Mouse (Mus musculus) C2C12 (cell line): ENCODE data around the gene Notch4. TPM values are rescaled to one million over a fixed set of nuclear protein-coding genes. Genes with fewer than 3 reads are reported as not detected.

Source experiments
- H3K27me3 ChIP-seq: one replicate; pipeline ENCODE4 v1.6.1; 2011; ENCODE audit not compliant: control insufficient read depth, insufficient read depth, insufficient read length
- H3K36me3 ChIP-seq: one replicate; pipeline ENCODE4 v1.6.1; 2011; ENCODE audit not compliant: control insufficient read depth, insufficient read depth
- H3K4me3 ChIP-seq: one replicate; pipeline ENCODE4 v1.5.1; 2011; ENCODE audit warnings: mild to moderate bottlenecking, control low read depth; ENCODE audit not compliant: poor library complexity, insufficient read depth, severe bottlenecking
- H3K79me2 ChIP-seq: one replicate; pipeline ENCODE4 v1.6.1; 2011; ENCODE audit not compliant: control insufficient read depth, insufficient read depth
- H3K79me3 ChIP-seq: one replicate; pipeline ENCODE4 v1.6.1; 2011; ENCODE audit warnings: low read depth, control low read depth
- H3ac ChIP-seq: one replicate; pipeline ENCODE3; 2011; ENCODE audit warnings: low read depth; ENCODE audit not compliant: control insufficient read depth, insufficient read length
- CEBPB ChIP-seq: IDR thresholded peaks from one replicate; pipeline ENCODE4 v1.6.1; 2011; ENCODE audit warnings: low read depth, mild to moderate bottlenecking, control low read depth, moderate library complexity
- CTCF ChIP-seq: IDR thresholded peaks from one replicate; pipeline ENCODE4 v1.5.1; 2011; ENCODE audit not compliant: control insufficient read depth, insufficient read depth, insufficient read length
- FOSL1 ChIP-seq: IDR thresholded peaks from one replicate; pipeline ENCODE4 v1.8.0; 2011; ENCODE audit warnings: mild to moderate bottlenecking, low read length; ENCODE audit not compliant: poor library complexity, insufficient read depth, severe bottlenecking
- MAX ChIP-seq: IDR thresholded peaks from one replicate; pipeline ENCODE4 v1.6.1; 2011; ENCODE audit warnings: mild to moderate bottlenecking, control low read depth
- MYOD1 ChIP-seq: IDR thresholded peaks from one replicate; pipeline ENCODE4 v1.6.1; 2011; ENCODE audit warnings: low read depth; ENCODE audit not compliant: control insufficient read depth, insufficient read length
- MYOG ChIP-seq: IDR thresholded peaks from one replicate; pipeline ENCODE4 v1.6.1; 2011; ENCODE audit not compliant: control insufficient read depth, insufficient read length; ENCODE audit errors: extremely low read depth
- USF1 ChIP-seq: IDR thresholded peaks from one replicate; pipeline ENCODE4 v1.6.1; 2011; ENCODE audit warnings: low read depth, mild to moderate bottlenecking, control low read depth, moderate library complexity
- polyA plus RNA-seq: library from polyadenylated mRNA; unstranded; fragments of >200 nt; fragmentation: generic; extraction: Trizol; gene quantifications from one replicate; pipeline ENCODE4 v1.2.1, GENCODE M21; 2012; ENCODE audit warnings: missing spikeins

The Notch4 gene
- polyA plus RNA-seq, 1 experiment, result 0.51 TPM

DNA sequence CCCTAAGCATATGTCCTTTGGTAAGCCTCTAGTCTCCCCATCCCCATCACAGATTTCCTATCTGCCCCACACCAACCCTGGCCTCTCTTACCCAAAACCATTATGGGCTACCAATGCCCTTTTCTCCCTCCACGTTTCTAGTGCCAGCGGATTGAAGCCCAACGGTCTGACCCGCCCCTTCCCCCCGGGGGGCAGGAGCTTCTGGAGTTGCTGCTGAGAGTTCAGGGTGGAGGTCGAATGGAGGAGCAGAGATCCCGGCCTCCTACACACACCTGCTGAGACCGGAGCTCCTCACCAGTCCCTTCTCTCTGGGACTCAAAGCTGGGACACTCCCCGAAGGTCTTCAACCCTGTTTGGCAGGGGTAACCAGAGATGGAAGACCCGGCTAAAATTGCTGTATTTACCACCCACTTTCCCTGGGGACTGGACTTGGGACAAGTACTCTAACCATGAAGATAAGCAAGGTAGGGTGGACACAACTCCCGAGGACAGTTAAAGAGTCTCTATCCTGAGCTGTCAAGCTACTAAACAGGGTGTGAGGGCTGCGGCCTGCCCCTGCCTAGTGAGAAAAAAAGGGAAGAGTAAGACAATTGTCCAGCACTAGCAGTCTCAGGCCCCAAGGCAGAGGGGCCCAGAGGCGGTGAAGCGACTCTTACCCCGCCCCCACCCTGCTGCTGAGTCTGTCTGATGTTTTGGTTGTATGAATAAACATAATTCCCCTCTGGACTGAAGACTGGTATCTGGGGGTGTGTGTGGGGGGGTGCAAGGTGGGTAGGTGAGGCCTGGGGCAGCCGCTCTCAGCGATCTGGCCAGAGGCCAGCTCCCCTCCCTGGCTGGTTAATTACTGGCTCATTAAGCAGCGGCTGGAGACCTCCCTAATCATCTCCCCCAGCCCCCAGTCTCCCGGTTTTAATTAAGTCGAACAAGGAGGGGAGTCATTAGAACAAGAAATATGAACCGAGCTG, 27.2 kb downstream of the Notch4 start, which contains the start of gene Pbx2:
Gene Pbx2, plus strand, starts transcription at position 238 of the 965 bp plus-strand sequence.
- Histone ChIP-seq H3ac (peak within 1 kb of the TSS; percentile 83), H3K36me3 (peaks cover 14% of the 10 kb centered on the region), H3K4me3 (peak within 1 kb of the TSS; percentile 59), H3K27me3 (no peaks in the 10 kb centered on the region), H3K79me3 (peaks cover 2% of the 10 kb centered on the region), H3K79me2 (peaks cover 20% of the 10 kb centered on the region)
- TF ChIP-seq CTCF (no peak), USF1 (no peak), MAX (no peak), MYOG (no peak), MYOD1 (no peak), CEBPB (no peak), FOSL1 (no peak)

DNA sequence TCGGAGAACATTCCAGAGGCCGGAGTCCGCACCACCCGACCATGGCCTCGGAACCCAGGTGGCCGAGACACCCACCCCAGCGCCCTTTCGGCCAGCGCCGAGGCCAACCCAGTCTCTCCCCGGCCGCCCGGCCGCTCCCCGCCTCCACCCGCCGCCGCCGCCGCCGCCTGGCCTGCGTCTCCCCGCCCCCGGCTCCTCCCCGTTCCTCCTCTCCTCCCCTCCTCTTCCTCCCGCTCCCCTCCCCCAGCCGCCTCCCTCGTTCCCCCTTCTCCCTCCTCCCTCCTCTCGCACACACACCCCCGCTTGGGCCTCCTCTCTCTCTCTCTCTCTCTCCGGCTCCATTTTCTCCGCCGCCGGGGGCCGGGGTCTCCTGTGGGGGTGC, 27.9 kb downstream of the Notch4 start:
- H3K79me2 ChIP-seq, result peaks cover 20% of the 10 kb centered on the region
- no peaks in the 10 kb centered on the region for H3K27me3 ChIP-seq
- peak overlapping the region; percentile 83 for H3ac ChIP-seq
- peak overlapping the region; percentile 59 for H3K4me3 ChIP-seq
- peaks cover 2% of the 10 kb centered on the region for H3K79me3 ChIP-seq
- peaks cover 14% of the 10 kb centered on the region for H3K36me3 ChIP-seq
- TF ChIP-seq MYOD1 (no peak), CEBPB (no peak), MAX (no peak), FOSL1 (no peak), USF1 (no peak), CTCF (no peak), MYOG (no peak)

DNA sequence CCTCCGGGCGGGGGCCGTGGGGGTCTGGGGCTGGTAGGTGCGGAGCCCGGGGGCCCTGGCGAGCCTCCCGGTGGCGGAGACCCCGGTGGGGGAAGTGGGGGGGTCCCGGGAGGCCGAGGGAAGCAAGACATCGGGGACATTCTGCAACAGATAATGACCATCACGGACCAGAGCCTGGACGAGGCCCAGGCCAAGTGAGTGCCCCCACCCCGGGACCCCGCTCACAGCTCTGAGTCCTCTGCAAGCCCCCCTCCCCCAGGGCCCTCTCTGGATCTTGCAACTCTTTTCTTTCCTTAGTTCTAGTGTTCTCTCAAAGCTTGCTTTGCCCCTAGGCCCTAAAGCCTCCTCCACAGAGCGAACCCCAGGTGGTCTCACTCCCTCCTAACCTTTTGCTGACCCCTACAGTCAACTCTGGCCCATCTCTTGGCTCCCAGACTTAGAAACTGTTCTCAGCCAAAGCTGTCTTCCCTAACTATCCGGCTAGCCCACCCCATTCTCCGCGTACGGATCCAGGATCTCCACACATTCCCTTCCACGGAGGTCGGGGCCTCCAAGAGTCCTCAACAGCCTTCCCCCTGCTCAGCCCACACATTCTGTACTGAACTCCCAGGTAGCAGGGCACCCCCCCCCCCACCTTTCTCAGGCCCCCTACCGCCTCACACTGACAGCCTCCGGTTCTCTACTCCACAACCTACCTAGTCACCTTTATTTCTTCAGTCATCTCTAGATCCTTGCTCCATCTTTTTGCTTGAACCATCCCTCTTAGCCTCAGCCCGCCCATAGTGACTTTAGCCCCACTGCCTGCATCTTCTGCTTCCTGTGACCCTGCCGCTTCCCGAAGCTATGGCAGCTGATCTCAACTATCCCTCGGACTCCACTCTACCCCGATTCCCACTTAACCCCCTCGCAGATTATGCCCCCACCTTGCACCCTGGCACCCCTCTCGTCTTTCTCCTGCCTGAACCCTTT, 28.8 kb downstream of the Notch4 start:
- peak overlapping the region; percentile 3 for H3ac ChIP-seq
- peaks cover 20% of the 10 kb centered on the region for H3K79me2 ChIP-seq
- peaks cover 14% of the 10 kb centered on the region for H3K36me3 ChIP-seq
- TF ChIP-seq CEBPB (no peak), MYOG (no peak), CTCF (no peak), FOSL1 (no peak), MAX (no peak), MYOD1 (no peak), USF1 (no peak)
- no peaks in the 10 kb centered on the region for H3K27me3 ChIP-seq
- peaks cover 2% of the 10 kb centered on the region for H3K79me3 ChIP-seq
- peak overlapping the region; percentile 59 for H3K4me3 ChIP-seq

DNA sequence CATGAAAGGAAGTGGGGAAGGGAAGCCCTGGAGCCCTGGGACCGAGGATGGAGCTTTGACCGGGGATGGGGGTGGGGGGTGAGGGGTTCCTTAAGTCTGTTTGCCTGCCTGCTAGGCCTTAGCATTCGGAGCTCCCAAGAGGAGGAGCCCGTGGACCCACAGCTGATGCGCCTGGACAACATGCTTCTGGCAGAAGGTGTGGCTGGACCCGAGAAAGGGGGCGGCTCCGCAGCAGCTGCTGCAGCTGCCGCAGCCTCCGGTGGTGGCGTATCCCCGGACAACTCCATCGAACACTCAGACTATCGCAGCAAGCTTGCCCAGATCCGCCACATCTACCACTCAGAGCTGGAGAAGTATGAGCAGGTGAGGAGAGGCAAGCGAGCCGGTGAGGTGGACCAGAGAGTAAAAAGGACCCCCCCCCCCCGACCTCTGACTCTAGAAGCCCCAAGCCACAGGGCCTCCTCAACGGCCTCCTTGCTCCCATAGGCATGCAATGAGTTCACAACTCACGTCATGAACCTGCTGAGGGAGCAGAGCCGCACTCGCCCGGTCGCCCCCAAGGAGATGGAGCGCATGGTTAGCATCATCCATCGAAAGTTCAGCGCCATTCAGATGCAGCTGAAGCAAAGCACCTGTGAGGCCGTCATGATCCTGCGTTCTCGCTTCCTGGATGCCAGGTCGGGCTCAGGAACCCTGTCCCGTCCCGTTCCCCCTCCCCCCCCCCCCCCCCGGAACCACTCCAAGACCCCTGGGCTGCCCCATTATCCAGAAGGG, 29.9 kb downstream of the Notch4 start:
- H3K79me3 ChIP-seq, result peaks cover 2% of the 10 kb centered on the region
- TF ChIP-seq USF1, result no peak
- TF ChIP-seq MYOD1, result peak; percentile 58
- H3K27me3 ChIP-seq, result no peaks in the 10 kb centered on the region
- H3K36me3 ChIP-seq, result peaks cover 14% of the 10 kb centered on the region
- H3ac ChIP-seq, result peak overlapping the region; percentile 3
- H3K79me2 ChIP-seq, result peaks cover 20% of the 10 kb centered on the region
- H3K4me3 ChIP-seq, result peak overlapping the region; percentile 59

DNA sequence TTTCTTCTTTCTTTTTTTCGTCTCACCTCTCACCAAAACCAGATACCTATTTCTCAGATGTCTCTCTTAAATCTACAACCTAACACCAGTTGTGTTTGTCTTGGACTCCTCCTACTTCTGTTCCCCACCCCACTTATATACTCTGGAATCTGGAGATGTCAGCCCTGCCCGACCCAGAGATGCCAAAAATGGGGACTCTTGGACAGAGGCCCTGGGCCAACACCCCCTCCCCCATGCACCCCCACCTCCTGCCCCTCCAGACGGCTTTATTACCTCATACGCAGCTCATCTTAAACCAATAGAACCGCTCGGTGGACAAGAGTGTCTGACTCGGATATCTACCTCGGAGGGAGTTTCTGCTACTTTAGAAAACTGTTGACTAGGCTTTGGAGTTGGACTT, 32.0 kb downstream of the Notch4 start:
- Histone ChIP-seq H3K79me3 (peaks cover 2% of the 10 kb centered on the region), H3K4me3 (no peak overlapping the region), H3K79me2 (peaks cover 20% of the 10 kb centered on the region), H3K36me3 (peaks cover 18% of the 10 kb centered on the region), H3ac (no peak overlapping the region), H3K27me3 (no peaks in the 10 kb centered on the region)
- TF ChIP-seq MYOD1, result no peak
- TF ChIP-seq CEBPB, result no peak
- TF ChIP-seq USF1, result no peak
- no peak for TF ChIP-seq CTCF
- no peak for TF ChIP-seq FOSL1
- no peak for TF ChIP-seq MAX
- TF ChIP-seq MYOG, result no peak
